In genomic region chr12:51694096-51694495, GRCm38 (mm10) we compare ENCODE assay signal across 12 mouse cellular contexts. TPM values are rescaled to one million over a fixed set of nuclear protein-coding genes. Genes with fewer than 3 reads are reported as not detected.
A peak's percentile ranks its signal among the peaks of the same experiment; 100 is the strongest.
DNase-seq lines count a peak whose midpoint lies in the region; ATAC-seq and TF ChIP-seq lines count a peak whose summit lies in the region.
"Had no signal": no experiment of that assay in that cellular context is flagged by ENCODE, and none has a peak within 500 bp of the region (broad histone marks: within the 10 kb centered on the region; RNA-seq: fewer than 3 reads in every experiment).

No protein-coding gene starts in this region.

- no peak for TF ChIP-seq EP300 in ES-Bruce4 (IDR thresholded peaks at IDR 0.05; ENCODE audit: insufficient read depth, low read depth, low read length)

- DNase-seq in kidney, adult 11 months = no peak
- peak; percentile 40 for DNase-seq in Muller cell, postnatal 12 days (ENCODE audit: inconsistent ontology term)
- DNase-seq in cerebellum, postnatal 10 days = no peak
- no peak for DNase-seq in adrenal gland, postnatal 36 days
- DNase-seq: cerebellum, postnatal 25 days; kidney, postnatal 10 days; right cerebral cortex, postnatal 14 days had no signal

- no peak overlapping the region for H3K4me2 ChIP-seq in kidney, embryonic 16.5 days (replicated peaks; ENCODE audit: low read depth, low read length)
- no peak overlapping the region for H3K4me2 ChIP-seq in liver, embryonic 16.5 days (ENCODE audit: low read depth, low read length)
- H3K4me2 ChIP-seq: neural tube, embryonic 13.5 days had no signal

- no peaks in the 10 kb centered on the region for H3K36me3 ChIP-seq in kidney, embryonic 16.5 days (ENCODE audit: insufficient read depth, low read length)
- H3K36me3 ChIP-seq in ES-Bruce4 (ENCODE audit: control insufficient read depth, insufficient read depth, low read length, poor library complexity, severe bottlenecking) = no peaks in the 10 kb centered on the region
- no peaks in the 10 kb centered on the region for H3K36me3 ChIP-seq in liver, embryonic 16.5 days (ENCODE audit: control insufficient read depth, insufficient read depth)
- H3K36me3 ChIP-seq: neural tube, embryonic 13.5 days had no signal

- no peaks in the 10 kb centered on the region for H3K9me3 ChIP-seq in kidney, embryonic 16.5 days (ENCODE audit: low read length)
- no peaks in the 10 kb centered on the region for H3K9me3 ChIP-seq in ES-Bruce4 (replicated peaks; ENCODE audit: control insufficient read depth, insufficient read depth, low read length, poor library complexity, severe bottlenecking)
- H3K9me3 ChIP-seq in liver, embryonic 16.5 days (replicated peaks; ENCODE audit: control insufficient read depth, low read length) = no peaks in the 10 kb centered on the region
- H3K9me3 ChIP-seq: neural tube, embryonic 13.5 days had no signal

- no peak for TF ChIP-seq POLR2A in ES-Bruce4 (IDR thresholded peaks at IDR 0.05; ENCODE audit: insufficient read depth, low read length)

- no peak overlapping the region for H3K4me3 ChIP-seq in kidney, embryonic 16.5 days (ENCODE audit: low read length)
- H3K4me3 ChIP-seq in ES-Bruce4 (ENCODE audit: low read depth, low read length) = no peak overlapping the region
- H3K4me3 ChIP-seq in liver, embryonic 16.5 days (ENCODE audit: low read depth, low read length) = no peak overlapping the region
- H3K4me3 ChIP-seq: neural tube, embryonic 13.5 days had no signal

- H3K4me1 ChIP-seq in kidney, embryonic 16.5 days (ENCODE audit: insufficient read depth, low read length) = peaks cover 20% of the 10 kb centered on the region
- no peaks in the 10 kb centered on the region for H3K4me1 ChIP-seq in ES-Bruce4 (ENCODE audit: control insufficient read depth, insufficient read depth, low read length)
- H3K4me1 ChIP-seq in liver, embryonic 16.5 days (ENCODE audit: control insufficient read depth, low read depth, low read length) = peaks cover 25% of the 10 kb centered on the region

- peak overlapping the region; percentile 37; the same call in 1 of the 2 replicates for H3K27ac ChIP-seq in kidney, embryonic 16.5 days (ENCODE audit: low read length)
- H3K27ac ChIP-seq in ES-Bruce4 (ENCODE audit: insufficient read depth, low read length) = peak overlapping the region; percentile 74
- peak overlapping the region; percentile 80 for H3K27ac ChIP-seq in liver, embryonic 16.5 days (ENCODE audit: low read length)
- H3K27ac ChIP-seq: neural tube, embryonic 13.5 days had no signal

- ATAC-seq in kidney, embryonic 16.5 days (ENCODE audit: low FRiP score, low TSS enrichment) = no peak
- ATAC-seq in liver, embryonic 16.5 days (ENCODE audit: low read depth) = no peak
- ATAC-seq: Patski had no signal

- no peak for TF ChIP-seq CTCF in ES-Bruce4 (IDR thresholded peaks at IDR 0.05; ENCODE audit: low read depth, low read length)

- H3K27me3 ChIP-seq in kidney, embryonic 16.5 days (ENCODE audit: insufficient read depth, low read length) = no peaks in the 10 kb centered on the region
- H3K27me3 ChIP-seq in ES-Bruce4 (ENCODE audit: control insufficient read depth, insufficient read depth, low read length, poor library complexity, severe bottlenecking) = no peaks in the 10 kb centered on the region
- H3K27me3 ChIP-seq in liver, embryonic 16.5 days (ENCODE audit: control insufficient read depth, insufficient read depth, low read depth, low read length) = no peaks in the 10 kb centered on the region
- H3K27me3 ChIP-seq: neural tube, embryonic 13.5 days; Patski had no signal

- H3K9ac ChIP-seq in kidney, embryonic 16.5 days (replicated peaks; ENCODE audit: low read length) = no peak overlapping the region
- H3K9ac ChIP-seq in ES-Bruce4 (ENCODE audit: low read depth, poor library complexity, severe bottlenecking) = no peak overlapping the region
- no peak overlapping the region; the same call in 1 of the 2 replicates for H3K9ac ChIP-seq in liver, embryonic 16.5 days (ENCODE audit: low read depth, low read length)
- H3K9ac ChIP-seq: neural tube, embryonic 13.5 days had no signal

RNA-seq across cellular contexts. Expression of gene Strn3, which starts 2.4 kb away (rescaled TPM):
- 38.5 and 41.8 TPM in 2 replicates for polyA plus RNA-seq in kidney, embryonic 16.5 days (2015; fragmentation: Nextera tagmentation; extraction: Ambion mirVana)
- polyA plus RNA-seq in ES-Bruce4 (2011; ENCODE audit: insufficient read depth, insufficient read length, low read depth, missing spikeins) = 106 and 109 TPM in 2 replicates
- 11.3 and 11.8 TPM in 2 replicates for polyA plus RNA-seq in liver, embryonic 16.5 days (2015; fragmentation: Nextera tagmentation; extraction: Ambion mirVana)
- 10 to 100 TPM; 89.0 to 96.2 TPM for total RNA-seq in adrenal gland, postnatal 36 days (2021)

RNA-seq across cellular contexts. Expression of gene Ap4s1, which starts 3.3 kb away (rescaled TPM):
- 28.3 and 30.0 TPM in 2 replicates for polyA plus RNA-seq in kidney, embryonic 16.5 days (2015; fragmentation: Nextera tagmentation; extraction: Ambion mirVana)
- polyA plus RNA-seq in ES-Bruce4 (2011; ENCODE audit: insufficient read depth, insufficient read length, low read depth, missing spikeins) = 10.2 and 11.3 TPM in 2 replicates
- polyA plus RNA-seq in liver, embryonic 16.5 days (2015; fragmentation: Nextera tagmentation; extraction: Ambion mirVana) = 10.7 and 11.1 TPM in 2 replicates
- 10 to 100 TPM; 26.3 to 26.7 TPM for total RNA-seq in adrenal gland, postnatal 36 days (2021)
